Mouse (Mus musculus): Measurements from ENCODE around the gene Park7.

GRCm38 (mm10) chr4:150860526-150860925 is 53.7 kb downstream of the Park7 start:
- no peak for TF ChIP-seq CTCF (IDR thresholded peaks at IDR 0.05; ENCODE audit: borderline replicate concordance, insufficient read depth, low read depth, low read length)
- no peak for TF ChIP-seq POLR2A (IDR thresholded peaks at IDR 0.05; ENCODE audit: borderline replicate concordance, insufficient read depth, low read length)
